Mouse (Mus musculus): ENCODE measurements at regions not wholly inside any gene's neighbourhood (a gene's known extent, or its start where the extent isn't known, plus 50 kb on each side); places are given as distances from the start of the nearest gene placed in this dataset.
A peak's percentile ranks its signal among the peaks of the same experiment; 100 is the strongest.

DNA sequence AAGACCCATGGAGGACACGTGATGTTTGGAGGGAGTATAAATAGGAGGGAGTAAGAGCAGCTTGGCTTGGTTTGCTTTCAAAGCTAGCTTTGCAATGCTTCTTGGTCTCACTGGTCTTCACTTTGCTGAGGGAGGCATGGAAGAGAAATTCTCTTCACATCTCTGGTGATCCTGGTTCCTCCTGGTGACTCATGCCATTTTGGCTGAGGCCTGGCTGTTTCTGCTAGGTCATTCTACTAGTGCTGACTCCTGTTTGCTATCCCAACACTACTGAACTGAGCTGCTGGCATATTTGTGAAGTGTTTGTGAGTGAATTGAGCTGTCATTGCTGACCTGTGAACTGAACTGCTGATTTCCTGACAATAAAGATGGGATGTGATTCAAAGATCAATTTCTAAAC, 288.3 kb upstream of the Mctp2 start:
- H3K4me2 ChIP-seq (ENCODE audit: low read depth), result no peak overlapping the region
- no peak overlapping the region for H3ac ChIP-seq (ENCODE audit: control insufficient read depth, insufficient read length)
- no peak overlapping the region for H3K4me3 ChIP-seq
- no peaks in the 10 kb centered on the region for H3K27me3 ChIP-seq (ENCODE audit: control insufficient read depth, insufficient read depth, insufficient read length)
- TF ChIP-seq MYOD1 (IDR thresholded peaks at IDR 0.05; ENCODE audit: control insufficient read depth in 1 of 3, insufficient read length in 2 of 3, low read depth in 2 of 3) (no peak), POLR2AphosphoS2 (IDR thresholded peaks at IDR 0.05; ENCODE audit: insufficient read length, low read depth) (no peak), TCF3 (IDR thresholded peaks at IDR 0.05; ENCODE audit: insufficient read length, low read depth) (no peak), POLR2A (IDR thresholded peaks at IDR 0.05; ENCODE audit: insufficient read length, low read depth) (no peak), REST (IDR thresholded peaks at IDR 0.05; ENCODE audit: insufficient read depth, insufficient read length) (no peak), TCF12 (IDR thresholded peaks at IDR 0.05; ENCODE audit: insufficient read depth, poor library complexity, severe bottlenecking) (no peak), CEBPB (IDR thresholded peaks at IDR 0.05; ENCODE audit: insufficient read depth, poor library complexity, severe bottlenecking) (no peak), USF1 (IDR thresholded peaks at IDR 0.05; ENCODE audit: low read depth) (no peak), MAX (IDR thresholded peaks at IDR 0.05; ENCODE audit: low read depth) (no peak), E2F4 (IDR thresholded peaks at IDR 0.05; ENCODE audit: insufficient read depth) (no peak), SRF (IDR thresholded peaks at IDR 0.05; ENCODE audit: control insufficient read depth, insufficient read length, low read depth) (no peak)
- H3K79me2 ChIP-seq (ENCODE audit: control insufficient read depth, insufficient read depth), result no peaks in the 10 kb centered on the region
- H3K36me3 ChIP-seq (ENCODE audit: control insufficient read depth, insufficient read depth), result no peaks in the 10 kb centered on the region

GRCm38 (mm10) chr7:72596985-72597384, 290.6 kb upstream of the Mctp2 start:
- no peaks in the 10 kb centered on the region for H3K36me3 ChIP-seq (ENCODE audit: control insufficient read depth, insufficient read depth)
- no peaks in the 10 kb centered on the region for H3K79me2 ChIP-seq (ENCODE audit: control insufficient read depth, insufficient read depth)
- no peak overlapping the region for H3ac ChIP-seq (ENCODE audit: control insufficient read depth, insufficient read length)
- H3K27me3 ChIP-seq (ENCODE audit: control insufficient read depth, insufficient read depth, insufficient read length), result no peaks in the 10 kb centered on the region
- H3K4me3 ChIP-seq, result no peak overlapping the region
- TF ChIP-seq POLR2A (IDR thresholded peaks at IDR 0.05; ENCODE audit: insufficient read length, low read depth) (no peak), MYOD1 (IDR thresholded peaks at IDR 0.05; ENCODE audit: control insufficient read depth in 1 of 3, insufficient read length in 2 of 3, low read depth in 2 of 3) (no peak), E2F4 (IDR thresholded peaks at IDR 0.05; ENCODE audit: insufficient read depth) (no peak), MYOG (IDR thresholded peaks at IDR 0.05; ENCODE audit: control insufficient read depth in 1 of 3, insufficient read depth in 1 of 3, insufficient read length in 2 of 3, low read depth in 2 of 3) (no peak), CEBPB (IDR thresholded peaks at IDR 0.05; ENCODE audit: insufficient read depth, poor library complexity, severe bottlenecking) (no peak), REST (IDR thresholded peaks at IDR 0.05; ENCODE audit: insufficient read depth, insufficient read length) (no peak), TCF12 (IDR thresholded peaks at IDR 0.05; ENCODE audit: insufficient read depth, poor library complexity, severe bottlenecking) (no peak), MAX (IDR thresholded peaks at IDR 0.05; ENCODE audit: low read depth) (no peak)
- no peak overlapping the region for H3K4me2 ChIP-seq (ENCODE audit: low read depth)

- H3ac ChIP-seq (ENCODE audit: control insufficient read depth, insufficient read length), result no peak overlapping the region
- H3K4me3 ChIP-seq, result no peak overlapping the region
- H3K36me3 ChIP-seq (ENCODE audit: control insufficient read depth, insufficient read depth), result no peaks in the 10 kb centered on the region
- TF ChIP-seq SRF (IDR thresholded peaks at IDR 0.05; ENCODE audit: control insufficient read depth, insufficient read length, low read depth) (no peak), MYOD1 (IDR thresholded peaks at IDR 0.05; ENCODE audit: control insufficient read depth in 1 of 3, insufficient read length in 2 of 3, low read depth in 2 of 3) (no peak), MYOG (IDR thresholded peaks at IDR 0.05; ENCODE audit: control insufficient read depth in 1 of 3, insufficient read depth in 1 of 3, insufficient read length in 2 of 3, low read depth in 2 of 3) (no peak), MAX (IDR thresholded peaks at IDR 0.05; ENCODE audit: low read depth) (no peak), TCF3 (IDR thresholded peaks at IDR 0.05; ENCODE audit: insufficient read length, low read depth) (no peak), E2F4 (IDR thresholded peaks at IDR 0.05; ENCODE audit: insufficient read depth) (no peak), POLR2A (IDR thresholded peaks at IDR 0.05; ENCODE audit: insufficient read length, low read depth) (no peak)
- H3K79me2 ChIP-seq (ENCODE audit: control insufficient read depth, insufficient read depth), result no peaks in the 10 kb centered on the region
- no peak overlapping the region for H3K4me2 ChIP-seq (ENCODE audit: low read depth)
- no peaks in the 10 kb centered on the region for H3K27me3 ChIP-seq (ENCODE audit: control insufficient read depth, insufficient read depth, insufficient read length)
Measured at GRCm38 (mm10) chr7:72601933-72602332, 295.5 kb upstream of the Mctp2 start.

- Histone ChIP-seq H3K36me3 (ENCODE audit: control insufficient read depth, insufficient read depth) (no peaks in the 10 kb centered on the region), H3K4me2 (ENCODE audit: low read depth) (no peak overlapping the region), H3K79me2 (ENCODE audit: control insufficient read depth, insufficient read depth) (no peaks in the 10 kb centered on the region), H3K27me3 (ENCODE audit: control insufficient read depth, insufficient read depth, insufficient read length) (no peaks in the 10 kb centered on the region), H3ac (ENCODE audit: control insufficient read depth, insufficient read length) (no peak overlapping the region), H3K4me3 (no peak overlapping the region)
- TF ChIP-seq REST (IDR thresholded peaks at IDR 0.05; ENCODE audit: insufficient read depth, insufficient read length) (no peak), USF1 (IDR thresholded peaks at IDR 0.05; ENCODE audit: low read depth) (peak; percentile 71), E2F4 (IDR thresholded peaks at IDR 0.05; ENCODE audit: insufficient read depth) (no peak)
Measured at GRCm38 (mm10) chr7:72609791-72610190, 303.4 kb upstream of the Mctp2 start.

- H3K4me2 ChIP-seq (ENCODE audit: low read depth), result no peak overlapping the region
- no peak overlapping the region for H3K4me3 ChIP-seq
- no peaks in the 10 kb centered on the region for H3K79me2 ChIP-seq (ENCODE audit: control insufficient read depth, insufficient read depth)
Measured at GRCm38 (mm10) chr7:72615232-72615631, 308.8 kb upstream of the Mctp2 start.

More at GRCm38 (mm10) chr7:72615232-72615631, 308.8 kb upstream of the Mctp2 start:
- no peak overlapping the region for H3ac ChIP-seq (ENCODE audit: control insufficient read depth, insufficient read length)
- TF ChIP-seq TCF3 (IDR thresholded peaks at IDR 0.05; ENCODE audit: insufficient read length, low read depth) (no peak), MYOG (IDR thresholded peaks at IDR 0.05; ENCODE audit: control insufficient read depth in 1 of 3, insufficient read depth in 1 of 3, insufficient read length in 2 of 3, low read depth in 2 of 3) (no peak), TCF12 (IDR thresholded peaks at IDR 0.05; ENCODE audit: insufficient read depth, poor library complexity, severe bottlenecking) (no peak), CEBPB (IDR thresholded peaks at IDR 0.05; ENCODE audit: insufficient read depth, poor library complexity, severe bottlenecking) (peak; percentile 78), E2F4 (IDR thresholded peaks at IDR 0.05; ENCODE audit: insufficient read depth) (no peak), MYOD1 (IDR thresholded peaks at IDR 0.05; ENCODE audit: control insufficient read depth in 1 of 3, insufficient read length in 2 of 3, low read depth in 2 of 3) (no peak)
- H3K36me3 ChIP-seq (ENCODE audit: control insufficient read depth, insufficient read depth), result no peaks in the 10 kb centered on the region
- no peaks in the 10 kb centered on the region for H3K27me3 ChIP-seq (ENCODE audit: control insufficient read depth, insufficient read depth, insufficient read length)
